Mouse (Mus musculus): Measurements from ENCODE around the gene Hyal5.

The Hyal5 gene

DNA sequence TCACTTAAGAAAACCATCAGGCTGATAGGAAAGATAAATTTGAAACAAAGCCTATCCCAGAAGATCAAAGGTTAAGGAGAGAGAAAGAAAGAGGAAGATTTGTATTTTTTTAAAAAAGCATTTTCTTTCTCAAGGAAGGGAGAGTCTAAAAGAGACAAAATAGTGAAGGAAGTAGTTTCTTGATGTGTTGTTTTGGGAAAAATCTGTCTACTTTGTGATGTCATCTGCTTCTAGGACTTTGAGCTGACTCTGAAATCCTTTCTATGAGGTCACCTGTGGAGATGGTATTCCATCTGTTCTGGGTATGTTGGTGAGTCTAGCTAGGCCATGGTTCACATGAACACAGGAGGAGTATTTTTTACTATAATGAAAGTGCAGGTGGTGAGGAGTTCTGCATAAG, at the start of gene Hyal5:
Gene Hyal5, plus strand, starts transcription at position 301 of the 400 bp plus-strand sequence.
- in situ Hi-C loops (cut with MboI, MseI) = loop anchor here (25.0 kb wide), 1 partner anchor 670 kb away; no protein-coding TSS in a partner anchor

GRCm38 (mm10) chr6:24822070-24822469, 35.7 kb upstream of the Hyal5 start:
- in situ Hi-C loops (cut with MboI, MseI) = no loop called here

- in situ Hi-C loops (cut with MboI, MseI) = loop anchor here (25.0 kb wide), 1 partner anchor 673 kb away; no protein-coding TSS in a partner anchor
These were observed 2.5 kb downstream of the Hyal5 start for GRCm38 (mm10) chr6:24860320-24860719.

- in situ Hi-C loops (cut with MboI, MseI) = loop anchor here (25.0 kb wide), 1 partner anchor 676 kb away; no protein-coding TSS in a partner anchor
These were observed 5.9 kb downstream of the Hyal5 start for GRCm38 (mm10) chr6:24863649-24864048.

- in situ Hi-C loops (cut with MboI, MseI) = no loop called here
These were observed 36.5 kb downstream of the Hyal5 start for GRCm38 (mm10) chr6:24894146-24894873.

DNA sequence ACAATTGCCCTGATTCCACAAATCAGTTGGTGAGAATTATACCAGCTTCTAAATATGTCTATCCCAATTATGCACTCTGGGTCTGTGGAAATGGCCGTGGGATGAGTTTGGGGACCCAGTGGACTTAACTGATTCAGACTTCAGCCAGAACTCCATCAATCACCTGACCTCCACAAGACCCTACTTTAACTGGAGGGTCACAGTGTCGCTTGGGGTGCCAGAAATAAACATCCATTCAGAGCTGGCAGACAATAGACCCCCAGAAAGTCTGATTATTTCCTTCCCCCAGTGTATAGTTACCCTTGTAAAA, 37.0 kb downstream of the Hyal5 start:
- in situ Hi-C loops (cut with MboI, MseI) = no loop called here

- in situ Hi-C loops (cut with MboI, MseI) = no loop called here
These were observed 47.3 kb downstream of the Hyal5 start for GRCm38 (mm10) chr6:24905101-24905500.

DNA sequence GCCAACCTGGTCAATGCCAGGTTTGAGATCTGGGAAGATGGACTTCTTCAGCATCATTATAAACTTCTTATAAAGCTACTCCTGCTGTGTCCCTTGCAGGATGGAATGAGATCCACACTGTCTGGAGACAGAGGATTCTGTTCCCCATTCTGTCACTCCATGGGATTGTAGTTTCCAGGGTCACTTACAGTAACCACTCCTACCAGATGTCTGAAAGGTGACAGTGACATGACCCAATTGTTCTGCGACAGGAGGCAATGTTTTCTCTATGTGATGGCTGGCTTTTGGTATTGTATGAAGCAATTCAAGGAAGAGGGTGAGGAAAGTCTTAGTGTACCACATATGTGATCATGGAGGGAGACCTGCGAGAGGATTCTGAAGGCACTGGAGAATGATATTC, 50.0 kb downstream of the Hyal5 start:
- in situ Hi-C loops (cut with MboI, MseI) = no loop called here

DNA sequence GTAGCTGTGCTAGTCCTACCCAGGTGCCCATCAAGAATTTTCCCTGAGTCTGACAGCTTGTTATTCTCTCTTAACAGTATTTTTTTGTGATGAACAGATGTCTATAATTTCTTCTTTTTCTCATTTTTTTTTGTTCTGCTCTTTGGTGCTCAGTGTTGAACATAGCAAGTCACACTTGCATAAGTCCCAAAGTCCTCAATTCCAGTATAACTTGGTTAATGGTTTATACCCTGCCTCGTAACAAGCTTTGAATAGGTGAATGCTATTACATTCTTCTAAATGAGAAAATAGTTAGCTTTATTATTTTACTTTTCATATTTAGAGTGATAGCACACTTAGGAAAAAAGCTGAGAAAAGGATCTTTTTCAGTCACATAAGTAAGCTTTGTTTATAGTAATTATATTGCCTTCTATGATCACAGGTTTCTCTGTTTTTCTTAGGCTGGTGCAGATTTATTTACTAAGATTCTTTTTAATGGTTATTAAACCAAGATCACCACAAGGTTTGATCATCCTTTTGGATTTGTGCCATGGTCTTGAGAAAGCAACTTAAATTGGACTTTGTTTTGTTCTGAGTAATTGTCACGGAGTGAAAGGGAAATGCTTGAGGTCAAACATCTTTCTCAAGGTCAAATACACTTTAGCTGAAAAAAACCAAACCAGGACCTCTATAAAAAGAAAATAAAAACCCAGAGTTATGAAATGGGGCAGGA, 52.4 kb downstream of the Hyal5 start:
- in situ Hi-C loops (cut with MboI, MseI) = no loop called here

GRCm38 (mm10) chr6:24910728-24911105, 52.9 kb downstream of the Hyal5 start:
- in situ Hi-C loops (cut with MboI, MseI) = no loop called here

GRCm38 (mm10) chr6:24913591-24913990, 55.8 kb downstream of the Hyal5 start:
- in situ Hi-C loops (cut with MboI, MseI) = no loop called here

DNA sequence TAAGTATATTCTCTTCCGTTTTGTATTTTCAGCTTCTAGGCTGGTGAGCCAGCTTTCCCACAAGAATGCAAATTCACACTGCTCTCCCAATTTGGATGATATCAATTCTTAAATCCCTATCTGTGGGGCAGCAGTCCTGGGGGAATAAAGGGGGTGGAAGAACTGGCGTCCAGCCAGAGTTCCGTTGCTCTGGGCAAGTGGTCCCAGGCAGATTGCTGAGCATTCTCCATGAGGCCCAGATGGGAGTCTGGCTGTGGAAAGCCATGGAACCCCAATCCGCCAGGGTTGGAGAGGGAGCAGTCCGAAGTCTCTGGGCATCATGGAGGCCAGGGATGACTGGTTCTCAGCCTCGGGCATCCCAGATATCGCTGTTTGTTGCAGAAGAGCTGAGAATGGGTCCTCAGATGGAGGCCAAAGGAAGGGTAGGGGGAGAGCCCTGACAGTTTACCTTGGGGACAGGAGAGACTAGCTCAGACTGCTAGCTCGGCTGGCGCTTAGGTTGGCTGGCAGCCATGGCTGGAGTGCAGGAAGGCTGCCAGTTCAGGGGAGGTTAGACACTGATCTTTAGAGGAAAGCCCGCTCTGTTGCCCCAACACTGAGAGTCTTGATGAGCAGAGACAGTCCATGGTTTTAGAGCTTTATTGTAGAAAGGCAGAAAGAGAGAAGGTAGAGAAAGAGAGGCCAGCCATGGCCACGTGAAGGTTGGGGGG, 67.4 kb downstream of the Hyal5 start:
- in situ Hi-C loops (cut with MboI, MseI) = no loop called here
